Mouse (Mus musculus) macrophage (primary cell): Measurements from ENCODE around the gene Tdp1. TPM values are rescaled to one million over a fixed set of nuclear protein-coding genes. Genes with fewer than 3 reads are reported as not detected.

ENCODE experiments used
- H3K27ac ChIP-seq: fragments of 350-480 bp; formaldehyde crosslinking; 2 replicates; pipeline ENCODE4 v1.9.0; 2021
- H3K36me3 ChIP-seq: fragments of 350-480 bp; formaldehyde crosslinking; 2 replicates; pipeline ENCODE4 v1.9.0; 2021; ENCODE audit errors: inconsistent target
- H3K4me3 ChIP-seq: fragments of 350-480 bp; formaldehyde crosslinking; 2 replicates; pipeline ENCODE4 v1.9.0; 2021; ENCODE audit errors: inconsistent target
- H3K79me2 ChIP-seq: fragments of 350-480 bp; formaldehyde crosslinking; 2 replicates; pipeline ENCODE4 v1.9.0; 2021; ENCODE audit errors: inconsistent target
- WGBS: methylation state at CpG from one replicate; pipeline ENCODE4 v1.1.7; 2026; ENCODE audit warnings: inconsistent platforms; ENCODE audit not compliant: missing documents; 5-methylcytosine and 5-hydroxymethylcytosine counted together
- polyA plus RNA-seq: library from polyadenylated mRNA; stranded (reverse); fragments of 250-400 nt; gene quantifications from 3 replicates; pipeline ENCODE4 v1.2.4, GENCODE M21; 2018; ENCODE audit warnings: inconsistent platforms

Gene Tdp1
- polyA plus RNA-seq, 1 experiment from 2014 or later: 8.4 TPM

DNA sequence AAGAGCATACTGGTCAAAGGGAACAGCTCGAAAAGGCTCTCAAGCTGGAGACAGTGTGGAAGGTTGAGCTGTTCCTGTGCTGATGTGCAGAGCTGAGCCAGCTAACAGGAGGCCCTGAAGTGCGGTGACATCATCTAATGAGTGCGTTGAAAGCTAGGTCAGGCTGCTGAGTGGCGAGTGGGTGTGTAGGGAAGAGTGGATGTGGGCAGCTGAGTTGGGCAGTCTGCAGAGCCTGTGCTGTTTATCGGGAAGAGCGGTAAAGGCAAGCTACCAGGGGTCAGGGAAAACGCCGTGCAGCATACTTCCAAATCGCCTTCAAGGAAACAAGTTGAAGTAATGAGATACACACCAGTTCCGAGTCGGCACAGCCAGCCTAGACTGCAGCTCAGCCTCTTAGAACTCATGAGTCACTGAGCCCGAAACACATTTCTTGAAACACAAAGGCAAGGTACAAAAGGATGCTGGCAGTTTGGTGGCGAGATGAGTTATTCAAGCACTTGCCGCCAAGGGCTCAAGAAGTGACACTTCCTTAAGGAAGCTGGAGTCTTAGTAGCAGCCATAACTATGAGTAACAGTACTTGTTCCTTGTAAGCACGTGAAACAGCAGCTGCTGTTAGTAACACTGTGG is 33.6 kb downstream of the Tdp1 start:
- H3K79me2 ChIP-seq: no peaks in the 10 kb centered on the region
- no peak overlapping the region for H3K27ac ChIP-seq
- no peak overlapping the region for H3K4me3 ChIP-seq
- 88% methylated on average over 15 of the region's 15 CpGs for WGBS
- no peaks in the 10 kb centered on the region for H3K36me3 ChIP-seq

GRCm38 (mm10) chr12:99919636-99920035 is 35.3 kb downstream of the Tdp1 start:
- Histone ChIP-seq H3K36me3 (no peaks in the 10 kb centered on the region), H3K27ac (no peak overlapping the region), H3K79me2 (no peaks in the 10 kb centered on the region), H3K4me3 (no peak overlapping the region)
- 92% methylated on average over 3 of the region's 3 CpGs for WGBS

GRCm38 (mm10) chr12:99921045-99921444 is 36.7 kb downstream of the Tdp1 start:
- no peak overlapping the region for H3K27ac ChIP-seq
- H3K79me2 ChIP-seq: no peaks in the 10 kb centered on the region
- H3K4me3 ChIP-seq: no peak overlapping the region
- H3K36me3 ChIP-seq: no peaks in the 10 kb centered on the region
- WGBS: 100% methylated on average over 2 of the region's 3 CpGs

DNA sequence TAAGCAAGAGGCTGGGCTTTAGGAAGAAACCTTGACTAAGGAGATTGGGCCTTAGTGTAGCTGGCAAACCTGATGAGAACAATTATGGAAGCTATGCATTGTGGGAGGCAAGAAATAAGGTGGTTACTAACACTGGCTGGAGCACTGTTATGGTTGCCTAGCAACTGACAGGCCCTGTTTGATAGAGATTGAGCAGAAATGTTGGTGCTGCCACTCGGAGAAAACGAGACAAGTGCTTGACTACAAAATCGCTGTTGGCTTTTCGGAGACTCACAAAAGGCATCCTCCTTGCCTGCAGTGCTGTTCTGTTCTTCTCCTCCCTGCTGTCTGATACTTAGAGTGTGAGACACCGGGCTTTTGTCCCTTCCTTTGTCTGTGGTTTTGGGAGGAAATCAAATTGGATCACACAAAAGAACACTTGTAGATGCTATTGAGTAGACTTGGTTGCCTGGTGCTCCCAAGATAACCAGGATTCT is 38.9 kb downstream of the Tdp1 start:
- no peak overlapping the region for H3K4me3 ChIP-seq
- WGBS: 90% methylated on average over 5 of the region's 5 CpGs
- H3K36me3 ChIP-seq: no peaks in the 10 kb centered on the region
- no peaks in the 10 kb centered on the region for H3K79me2 ChIP-seq
- no peak overlapping the region for H3K27ac ChIP-seq

GRCm38 (mm10) chr12:99923703-99924102 is 39.4 kb downstream of the Tdp1 start:
- WGBS: 96% methylated on average over 5 of the region's 5 CpGs
- Histone ChIP-seq H3K4me3 (no peak overlapping the region), H3K36me3 (no peaks in the 10 kb centered on the region)

GRCm38 (mm10) chr12:99928311-99928710 is 44.0 kb downstream of the Tdp1 start:
- Histone ChIP-seq H3K36me3 (no peaks in the 10 kb centered on the region), H3K79me2 (no peaks in the 10 kb centered on the region), H3K27ac (no peak overlapping the region), H3K4me3 (no peak overlapping the region)
- 89% methylated on average over 7 of the region's 7 CpGs for WGBS

More at GRCm38 (mm10) chr12:99923703-99924102, 39.4 kb downstream of the Tdp1 start:
- Histone ChIP-seq H3K27ac (no peak overlapping the region), H3K79me2 (no peaks in the 10 kb centered on the region)

DNA sequence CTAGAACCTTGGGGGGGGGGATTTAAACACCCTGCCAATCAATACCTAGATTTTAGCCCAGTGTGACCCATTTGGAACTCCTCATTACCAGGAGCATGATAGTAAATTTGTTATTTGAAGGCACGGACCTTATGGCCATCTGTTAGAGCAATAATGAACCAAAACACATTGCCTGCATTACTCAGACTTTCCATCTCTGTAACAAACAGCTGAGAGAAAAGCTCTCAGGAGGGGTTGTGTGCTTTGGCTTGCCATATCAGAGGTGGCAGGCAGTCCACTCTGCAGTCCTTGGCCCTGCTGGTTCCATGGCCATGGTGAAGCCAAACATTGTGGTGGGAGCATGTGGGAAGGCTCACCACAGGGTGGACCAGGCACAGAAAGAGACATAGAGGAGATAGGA is 44.8 kb downstream of the Tdp1 start:
- WGBS: 86% methylated on average over 1 of the region's 1 CpGs
- no peaks in the 10 kb centered on the region for H3K79me2 ChIP-seq
- H3K36me3 ChIP-seq: no peaks in the 10 kb centered on the region
- no peak overlapping the region for H3K27ac ChIP-seq
- H3K4me3 ChIP-seq: no peak overlapping the region

GRCm38 (mm10) chr12:99932245-99932644 is 47.9 kb downstream of the Tdp1 start:
- H3K4me3 ChIP-seq: no peak overlapping the region
- no peaks in the 10 kb centered on the region for H3K36me3 ChIP-seq
- 98% methylated on average over 3 of the region's 4 CpGs for WGBS

GRCm38 (mm10) chr12:99933630-99934029 is 49.3 kb downstream of the Tdp1 start:
- no peaks in the 10 kb centered on the region for H3K36me3 ChIP-seq
- H3K4me3 ChIP-seq: no peak overlapping the region
- H3K79me2 ChIP-seq: no peaks in the 10 kb centered on the region
- H3K27ac ChIP-seq: no peak overlapping the region
- 95% methylated on average over 3 of the region's 3 CpGs for WGBS

More at GRCm38 (mm10) chr12:99932245-99932644, 47.9 kb downstream of the Tdp1 start:
- H3K79me2 ChIP-seq: no peaks in the 10 kb centered on the region
- no peak overlapping the region for H3K27ac ChIP-seq

DNA sequence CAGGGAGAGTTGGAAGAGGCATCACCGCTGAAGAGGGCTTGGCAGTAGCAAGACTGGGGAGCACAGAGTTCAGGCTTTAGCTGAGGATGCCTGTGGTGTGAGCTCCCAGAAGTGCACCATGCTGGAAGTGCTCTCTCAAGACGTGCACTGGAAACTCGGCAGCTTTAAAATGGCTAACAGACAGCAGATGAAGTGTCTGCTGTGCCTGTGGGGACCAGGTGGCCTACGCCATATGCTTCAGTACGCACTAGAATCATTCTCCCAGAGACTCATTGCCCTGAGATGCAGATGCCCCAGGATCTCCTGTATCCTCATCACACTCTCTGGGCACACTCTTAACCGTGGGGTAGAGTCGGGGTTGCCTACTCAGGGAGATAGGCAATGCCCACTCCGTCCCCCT is 51.1 kb downstream of the Tdp1 start:
- H3K27ac ChIP-seq: no peak overlapping the region
- H3K79me2 ChIP-seq: no peaks in the 10 kb centered on the region
- no peak overlapping the region for H3K4me3 ChIP-seq
- 93% methylated on average over 8 of the region's 8 CpGs for WGBS
- no peaks in the 10 kb centered on the region for H3K36me3 ChIP-seq

DNA sequence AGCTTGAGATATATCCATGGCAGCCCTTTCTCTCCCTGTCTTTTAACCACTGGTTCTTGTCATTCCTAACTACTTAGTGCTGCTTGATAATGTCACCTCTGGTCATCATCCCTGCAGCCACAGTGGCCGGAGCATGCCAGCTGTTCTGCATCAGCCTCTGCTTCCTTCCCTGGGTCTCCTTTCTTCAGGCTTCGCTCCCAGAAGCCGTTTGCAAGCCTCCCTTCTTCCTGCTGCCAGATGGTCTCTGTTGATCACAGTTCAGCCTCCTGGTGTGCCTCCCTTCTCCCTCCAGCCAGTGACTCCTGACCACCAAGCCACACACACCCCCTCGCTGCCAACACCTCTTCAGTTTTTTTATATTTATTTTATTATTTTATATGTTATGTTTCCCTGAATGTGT is 54.2 kb downstream of the Tdp1 start:
- H3K79me2 ChIP-seq: no peaks in the 10 kb centered on the region
- no peak overlapping the region for H3K4me3 ChIP-seq
- no peak overlapping the region for H3K27ac ChIP-seq
- 91% methylated on average over 4 of the region's 4 CpGs for WGBS
- no peaks in the 10 kb centered on the region for H3K36me3 ChIP-seq

- 100% methylated on average over 5 of the region's 6 CpGs for WGBS
- H3K4me3 ChIP-seq: no peak overlapping the region
- no peaks in the 10 kb centered on the region for H3K79me2 ChIP-seq
- no peak overlapping the region for H3K27ac ChIP-seq
- H3K36me3 ChIP-seq: no peaks in the 10 kb centered on the region
Observed at GRCm38 (mm10) chr12:99939179-99939578, 54.9 kb downstream of the Tdp1 start.

DNA sequence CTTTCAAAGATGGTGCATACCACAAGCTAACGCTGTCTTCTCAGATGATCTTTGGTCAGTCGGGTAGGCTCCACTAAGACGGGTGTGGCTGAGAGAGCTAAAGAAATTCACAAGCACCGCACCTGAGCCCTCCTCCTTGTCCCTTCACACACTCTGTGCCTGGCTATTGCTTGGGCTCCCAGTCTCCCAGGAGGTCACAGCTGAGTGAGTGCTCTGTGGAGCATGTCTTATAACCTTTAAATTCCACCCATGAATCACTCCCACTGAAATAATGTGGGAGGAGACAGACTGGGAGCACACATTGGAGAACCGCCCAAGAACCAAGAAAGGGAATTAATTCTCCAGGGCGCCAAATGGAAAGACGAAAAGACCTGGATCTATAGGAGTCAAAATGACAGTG is 56.4 kb downstream of the Tdp1 start:
- 98% methylated on average over 7 of the region's 7 CpGs for WGBS
- H3K4me3 ChIP-seq: no peak overlapping the region
- H3K79me2 ChIP-seq: no peaks in the 10 kb centered on the region
- no peak overlapping the region for H3K27ac ChIP-seq
- no peaks in the 10 kb centered on the region for H3K36me3 ChIP-seq

DNA sequence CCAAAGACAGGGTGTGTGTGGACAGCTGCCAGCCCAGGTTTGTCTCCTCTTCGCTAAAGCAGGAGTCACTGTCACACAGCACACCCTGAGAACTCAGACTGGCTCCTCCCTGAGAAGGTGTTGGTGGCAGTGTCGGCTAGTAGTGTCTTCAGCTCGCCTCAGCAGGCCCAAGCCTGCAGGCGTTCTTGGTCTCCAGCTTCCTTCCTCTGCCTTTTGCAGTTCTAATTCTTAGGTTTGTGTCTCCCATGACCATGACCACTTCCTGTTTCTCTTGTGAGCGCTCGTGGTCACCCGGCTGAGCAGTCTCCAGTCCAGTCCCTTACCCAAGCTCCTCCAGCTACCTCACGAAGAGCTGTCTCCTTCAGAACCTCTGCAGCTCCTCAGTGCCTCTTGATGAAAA is 58.1 kb downstream of the Tdp1 start:
- Histone ChIP-seq H3K27ac (peak overlapping the region; percentile 87), H3K36me3 (no peaks in the 10 kb centered on the region), H3K79me2 (no peaks in the 10 kb centered on the region), H3K4me3 (no peak overlapping the region)
- WGBS: 3% methylated on average over 8 of the region's 8 CpGs

- 76% methylated on average over 6 of the region's 7 CpGs for WGBS
- Histone ChIP-seq H3K36me3 (no peaks in the 10 kb centered on the region), H3K79me2 (no peaks in the 10 kb centered on the region), H3K4me3 (no peak overlapping the region), H3K27ac (no peak overlapping the region)
Observed at GRCm38 (mm10) chr12:99952928-99953327, 68.6 kb downstream of the Tdp1 start.

GRCm38 (mm10) chr12:99956411-99956810 is 72.1 kb downstream of the Tdp1 start:
- no peaks in the 10 kb centered on the region for H3K36me3 ChIP-seq
- 9% methylated on average over 5 of the region's 7 CpGs for WGBS
- peak overlapping the region; percentile 48 for H3K27ac ChIP-seq
- H3K4me3 ChIP-seq: no peak overlapping the region
- H3K79me2 ChIP-seq: no peaks in the 10 kb centered on the region
